Mouse (Mus musculus): ENCODE data around the gene Vps13d.

DNA sequence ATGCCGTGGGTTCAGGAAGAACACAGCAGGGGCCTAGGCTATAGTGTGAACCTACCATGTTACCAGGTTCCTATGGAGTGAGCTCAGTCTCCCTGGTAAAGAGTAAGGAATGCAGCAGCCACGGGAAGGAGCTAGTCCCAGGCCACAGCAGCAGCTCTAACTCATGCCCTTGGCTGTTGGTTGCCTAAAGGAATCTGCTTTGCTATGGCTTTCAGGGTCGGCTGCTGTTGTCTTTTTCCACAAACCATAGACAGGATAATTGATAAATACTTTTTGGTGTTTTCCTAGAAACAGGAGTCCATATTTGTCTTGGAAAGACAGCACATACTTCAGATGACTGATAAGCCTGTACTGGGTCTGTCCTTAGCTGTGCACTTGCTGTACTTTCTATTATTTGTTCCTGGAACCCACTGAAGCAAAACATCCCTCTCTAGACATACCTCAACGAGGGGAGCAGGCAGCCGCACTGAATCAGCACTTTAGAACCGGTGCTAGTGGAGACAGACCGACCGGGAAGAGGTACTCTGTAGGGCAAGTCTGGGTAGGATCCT lies 210.9 kb downstream of the Vps13d start:
- TF ChIP-seq CTCF (IDR thresholded peaks at IDR 0.05; ENCODE audit: low read depth) (no peak), EP300 (IDR thresholded peaks at IDR 0.05; ENCODE audit: low read depth) (peak; percentile 52)
